Mouse (Mus musculus) kidney, adult 2 months (tissue): Measurements from ENCODE around the gene Lsamp.

ENCODE experiments used
- CTCF ChIP-seq: fragments of 200-500 bp; conservative IDR thresholded peaks from 2 replicates; pipeline ENCODE4 v1.5.1; 2011; ENCODE audit warnings: low read depth, mild to moderate bottlenecking, control low read depth, low read length, moderate library complexity, mixed read lengths; ENCODE audit not compliant: insufficient read depth, insufficient read length
- POLR2A ChIP-seq: fragments of 200-500 bp; IDR thresholded peaks from one replicate; pipeline ENCODE4 v1.6.1; 2011; ENCODE audit warnings: low read depth, low read length, control low read depth

GRCm38 (mm10) chr16:42157816-42158215 lies 2173.7 kb downstream of the Lsamp start:
- TF ChIP-seq CTCF (no peak), POLR2A (no peak)
